Mouse (Mus musculus) gastrocnemius, adult 2 months (tissue): ENCODE results near the gene Grap2. TPM values are rescaled to one million over a fixed set of nuclear protein-coding genes. Genes with fewer than 3 reads are reported as not detected.

ENCODE experiments used
- DNase-seq: peaks from one replicate; pipeline ENCODE4 v3.0.0; 2022
- H3K27ac ChIP-seq: fragments of 200-600 bp; 2 replicates; pipeline ENCODE4 v1.8.1; 2022; ENCODE audit warnings: mild to moderate bottlenecking
- H3K4me3 ChIP-seq: fragments of 200-600 bp; 2 replicates; pipeline ENCODE4 v1.8.1; 2022; ENCODE audit warnings: mild to moderate bottlenecking, moderate library complexity
- CTCF ChIP-seq: fragments of 200-600 bp; IDR thresholded peaks from 2 replicates; pipeline ENCODE4 v1.8.1; 2022; ENCODE audit warnings: antibody characterized with exemption, mild to moderate bottlenecking, moderate library complexity
- intact Hi-C: fragments of 180-260 bp; cut with DNase I; formaldehyde crosslinking; loops from one replicate; pipeline ENCODE4 v1.15.1; 2025
- long read RNA-seq, 2 experiments: library from polyadenylated mRNA; stranded (forward); transcript quantifications; one replicate each; pipeline ENCODE4 v2.0.0; 2021
- total RNA-seq, 2 experiments: library from RNA; stranded (reverse); gene quantifications; 2 replicates each; pipeline ENCODE4 v1.2.3; 2021

The Grap2 gene
- total RNA-seq: under 1 TPM in 1 of 2 experiments, not detected in 1; 0.31 TPM
- long read RNA-seq, experiment 1: 0 reads
- long read RNA-seq, experiment 2, partial matches to known transcripts: 0 of 1 reads
- long read RNA-seq, experiment 2, other reads (novel, unspliced or antisense): 1 of 1 reads

DNA sequence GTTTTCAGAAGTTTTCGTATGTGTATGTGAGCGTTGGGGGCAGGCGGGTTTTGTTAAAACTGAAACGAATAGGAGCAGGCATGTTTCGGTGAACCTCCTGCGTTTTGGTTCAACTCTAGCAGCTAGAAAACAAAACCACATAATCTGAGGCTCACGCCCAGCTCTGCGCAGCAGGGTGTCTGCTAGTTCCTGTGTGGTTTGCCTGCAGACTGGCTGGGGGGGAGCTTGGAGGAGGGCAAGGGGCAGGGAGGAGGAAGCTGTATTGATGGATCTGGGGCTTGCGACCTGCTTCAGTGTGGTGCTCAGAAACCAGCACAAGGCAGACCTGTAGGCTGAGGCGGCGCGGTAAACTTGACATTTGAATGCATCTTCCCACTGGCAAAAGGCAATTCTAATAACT, at the start of gene Grap2:
Gene Grap2 (plus strand): TSS at position 304 of the 400 bp plus-strand sequence.
- intact Hi-C loops: no loop called here
- H3K27ac ChIP-seq: no peak within 1 kb of the TSS
- DNase-seq: no peak
- H3K4me3 ChIP-seq: no peak within 1 kb of the TSS
- TF ChIP-seq CTCF: no peak

GRCm38 (mm10) chr15:80529955-80530869, 42.2 kb upstream of the Grap2 start:
- intact Hi-C loops: no loop called here
- no peak for DNase-seq
- no peak for TF ChIP-seq CTCF
- Histone ChIP-seq H3K27ac (no peak overlapping the region), H3K4me3 (no peak overlapping the region)

DNA sequence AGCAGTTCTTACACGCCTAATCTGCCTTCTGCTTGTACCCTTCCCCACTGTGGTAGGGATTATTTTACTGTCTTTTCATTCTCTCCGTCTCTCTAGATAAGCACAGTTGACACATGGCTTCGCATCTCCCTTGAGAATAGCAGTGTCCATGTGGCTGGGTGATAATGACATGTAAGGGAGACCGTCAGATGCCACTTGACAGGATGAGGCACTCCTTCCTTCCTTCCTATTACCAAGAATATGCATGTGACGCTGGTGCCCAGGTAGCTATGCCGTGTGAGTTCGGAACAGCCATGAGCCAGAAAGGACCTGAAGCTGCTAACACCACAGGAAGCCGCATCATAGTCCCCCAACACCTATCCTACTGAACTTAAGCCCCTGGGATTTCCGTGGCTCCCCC, 41.4 kb upstream of the Grap2 start:
- no peak overlapping the region for H3K27ac ChIP-seq
- no peak for DNase-seq
- no peak for TF ChIP-seq CTCF
- no peak overlapping the region for H3K4me3 ChIP-seq
- intact Hi-C loops: no loop called here

GRCm38 (mm10) chr15:80532281-80533072, 39.9 kb upstream of the Grap2 start:
- Histone ChIP-seq H3K4me3 (no peak overlapping the region), H3K27ac (no peak overlapping the region)
- TF ChIP-seq CTCF: no peak
- no peak for DNase-seq
- intact Hi-C loops: no loop called here

DNA sequence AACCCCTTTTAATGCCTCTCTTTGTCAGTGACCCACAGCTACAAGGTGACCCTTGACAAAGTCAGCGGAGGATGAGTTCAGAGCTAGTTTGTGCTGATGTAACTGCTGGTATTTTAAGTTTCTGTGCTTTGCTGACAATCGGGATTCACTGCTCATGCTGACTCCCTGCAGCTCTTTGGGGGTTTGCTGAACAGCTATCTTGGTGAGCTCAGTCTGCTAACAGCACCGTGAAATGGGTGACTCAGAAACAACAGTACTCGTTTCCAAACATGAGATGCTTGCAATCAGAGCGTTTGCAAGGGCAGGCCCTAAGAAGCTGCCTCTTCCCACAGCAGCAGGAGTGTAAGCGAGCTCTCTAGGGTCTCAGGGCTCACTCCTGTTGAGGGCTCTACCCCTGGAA, 39.1 kb upstream of the Grap2 start:
- H3K27ac ChIP-seq: no peak overlapping the region
- intact Hi-C loops: no loop called here
- DNase-seq: no peak
- H3K4me3 ChIP-seq: no peak overlapping the region
- TF ChIP-seq CTCF: no peak

DNA sequence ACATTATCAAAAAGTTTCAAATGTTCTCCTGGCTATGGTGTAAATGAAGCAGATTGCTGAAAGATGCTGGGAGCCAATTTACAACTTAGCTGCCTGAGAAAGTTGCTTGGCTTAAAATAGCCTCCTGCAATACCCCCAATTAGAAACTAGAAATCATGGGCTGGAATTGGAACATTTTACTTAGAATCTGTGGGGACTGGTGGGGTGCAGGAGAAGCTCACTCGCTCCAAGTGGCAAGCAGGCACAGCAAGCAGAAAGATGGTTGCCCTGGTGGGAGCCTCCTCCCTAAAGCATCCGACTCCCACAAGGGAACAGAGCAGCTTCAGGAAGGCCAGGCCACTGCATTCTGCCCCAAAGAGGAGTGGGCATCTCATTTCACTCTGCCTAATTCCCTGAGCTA, 36.3 kb upstream of the Grap2 start:
- intact Hi-C loops: no loop called here
- no peak for DNase-seq
- H3K27ac ChIP-seq: no peak overlapping the region
- no peak overlapping the region for H3K4me3 ChIP-seq
- no peak for TF ChIP-seq CTCF

DNA sequence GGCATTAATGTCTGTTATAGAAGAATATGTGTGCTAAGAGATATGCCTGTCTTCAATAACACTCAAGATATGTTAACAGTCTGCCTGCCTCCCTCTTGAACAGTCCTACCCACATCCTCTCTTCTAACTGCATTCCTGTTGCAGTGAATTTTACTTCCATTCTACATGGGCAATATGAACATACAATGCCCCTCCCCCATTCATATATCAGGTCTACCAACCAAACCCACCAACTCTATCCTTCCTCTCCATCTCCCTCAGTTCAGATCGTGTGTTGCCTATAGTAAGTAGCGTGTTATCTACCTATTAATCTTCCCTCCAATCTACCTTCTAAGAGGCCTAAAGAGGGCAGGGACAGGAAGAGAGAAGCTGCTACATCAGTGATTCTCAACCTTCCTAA, 34.3 kb upstream of the Grap2 start:
- DNase-seq: no peak
- no peak for TF ChIP-seq CTCF
- Histone ChIP-seq H3K4me3 (no peak overlapping the region), H3K27ac (no peak overlapping the region)
- intact Hi-C loops: no loop called here

DNA sequence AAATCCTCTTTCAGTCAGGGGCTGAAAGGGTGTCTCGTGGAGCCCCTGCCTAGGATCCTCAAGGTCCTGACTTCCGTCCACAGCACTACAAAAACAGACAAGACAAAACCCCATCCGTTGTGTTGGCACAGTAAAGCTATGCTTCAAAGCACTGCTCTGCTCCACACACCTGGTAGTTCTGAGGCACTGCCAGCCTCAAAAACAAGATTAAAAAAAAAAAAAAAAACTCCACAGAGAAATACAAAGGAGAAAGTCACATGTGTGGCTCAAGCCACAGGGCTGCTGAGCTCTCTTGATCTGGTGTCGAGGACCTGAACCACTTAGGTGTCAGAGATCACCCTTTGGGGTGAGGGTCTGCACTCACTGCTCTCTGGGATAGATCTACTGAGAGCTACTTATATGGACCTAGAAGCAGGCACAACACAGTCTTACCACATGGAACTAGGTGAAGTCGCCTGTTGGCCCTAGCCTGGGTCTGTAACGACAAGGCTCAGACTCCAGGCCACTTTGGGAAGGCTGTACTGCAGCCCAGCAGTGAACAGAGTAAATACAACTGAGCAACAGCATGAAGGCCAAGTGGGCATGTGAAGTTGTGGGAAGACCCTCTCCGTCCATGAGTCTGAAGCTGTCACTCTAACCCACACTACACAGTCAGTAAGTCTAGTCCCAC, 33.6 kb upstream of the Grap2 start:
- intact Hi-C loops: no loop called here
- no peak for TF ChIP-seq CTCF
- Histone ChIP-seq H3K4me3 (no peak overlapping the region), H3K27ac (no peak overlapping the region)
- no peak for DNase-seq

DNA sequence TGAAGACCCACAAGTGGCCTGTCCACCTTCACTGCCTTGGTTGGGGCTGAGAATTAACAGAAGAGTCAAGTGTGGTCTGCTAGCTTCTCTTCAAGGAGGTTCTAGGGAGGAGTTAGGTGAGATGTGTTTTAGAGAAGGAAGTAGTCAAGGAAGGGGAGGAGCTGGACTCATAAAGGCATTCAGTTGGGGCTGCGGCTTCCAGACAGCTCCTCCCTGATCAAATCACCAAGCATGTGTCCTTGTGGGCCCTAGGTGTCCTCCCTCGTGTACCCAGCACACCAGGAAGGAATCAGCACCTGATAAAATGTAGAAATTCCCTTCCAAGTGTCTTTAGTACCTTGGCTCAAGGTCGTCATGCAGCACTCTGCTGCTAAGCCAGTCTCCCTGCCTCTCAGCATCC, 28.3 kb upstream of the Grap2 start:
- intact Hi-C loops: no loop called here
- Histone ChIP-seq H3K27ac (no peak overlapping the region), H3K4me3 (no peak overlapping the region)
- DNase-seq: no peak
- TF ChIP-seq CTCF: no peak

- no peak overlapping the region for H3K27ac ChIP-seq
- TF ChIP-seq CTCF: no peak
- no peak overlapping the region for H3K4me3 ChIP-seq
- no peak for DNase-seq
- intact Hi-C loops: no loop called here
Measured at GRCm38 (mm10) chr15:80545430-80545829, 27.0 kb upstream of the Grap2 start.

GRCm38 (mm10) chr15:80554860-80555822, 17.3 kb upstream of the Grap2 start:
- no peak for DNase-seq
- no peak overlapping the region for H3K4me3 ChIP-seq
- intact Hi-C loops: no loop called here
- no peak overlapping the region for H3K27ac ChIP-seq
- TF ChIP-seq CTCF: no peak

DNA sequence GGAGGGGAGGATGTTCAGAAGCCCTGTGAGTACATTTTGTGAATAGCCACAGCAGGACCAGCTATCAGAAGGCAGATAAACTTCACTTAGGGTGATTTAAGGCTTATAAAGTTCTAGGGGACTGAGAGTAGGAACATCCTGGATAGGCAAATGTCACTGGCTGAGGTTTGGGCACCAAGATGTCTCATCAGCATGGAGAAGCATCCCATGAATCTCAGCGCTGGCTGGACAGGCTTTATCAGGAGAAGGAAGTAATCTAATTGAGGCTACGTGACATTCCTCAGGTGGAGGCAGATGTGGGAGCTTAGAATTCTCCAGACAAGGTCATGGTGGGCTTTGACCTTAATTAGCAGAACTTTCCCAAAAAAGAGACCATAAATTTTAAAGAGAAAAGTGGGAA, 16.4 kb upstream of the Grap2 start:
- intact Hi-C loops: no loop called here
- no peak for TF ChIP-seq CTCF
- DNase-seq: no peak
- H3K4me3 ChIP-seq: no peak overlapping the region
- H3K27ac ChIP-seq: no peak overlapping the region
